9 mouse cellular contexts compared by ENCODE assay signal in genomic region chr13:97390449-97390930, GRCm38 (mm10).
DNase-seq lines count a peak whose midpoint lies in the region; ATAC-seq and TF ChIP-seq lines count a peak whose summit lies in the region.
"Had no signal": no experiment of that assay in that cellular context is flagged by ENCODE, and none has a peak within 500 bp of the region (broad histone marks: within the 10 kb centered on the region; RNA-seq: fewer than 3 reads in every experiment).

No protein-coding gene starts in this region.

- no peaks in the 10 kb centered on the region for H3K9me3 ChIP-seq in forebrain, embryonic 10.5 days
- no peaks in the 10 kb centered on the region for H3K9me3 ChIP-seq in midbrain, postnatal 0 days (ENCODE audit: low read length)

- no peak for TF ChIP-seq CTCF in midbrain, postnatal 0 days (IDR thresholded peaks at IDR 0.05)

- ATAC-seq in midbrain, postnatal 0 days (ENCODE audit: low FRiP score): peak; percentile 73
- ATAC-seq in erythroblast, adult 5-6 weeks (replicated peaks; ENCODE audit: low FRiP score, poor library complexity, severe bottlenecking): no peak

- H3K27me3 ChIP-seq in forebrain, embryonic 10.5 days (ENCODE audit: poor library complexity, severe bottlenecking): peaks cover 3% of the 10 kb centered on the region; the same call in 1 of the 2 replicates
- H3K27me3 ChIP-seq in midbrain, postnatal 0 days (ENCODE audit: insufficient read depth, low read length): no peaks in the 10 kb centered on the region

- intact Hi-C loops in heart, postnatal 14 days (cut with DNase I): no loop called here
- intact Hi-C loops in gastrocnemius, postnatal 36 days (cut with DNase I): no loop called here

- H3K27ac ChIP-seq in forebrain, embryonic 10.5 days: peak overlapping the region; percentile 74
- 0 out of 2 replicates have a peak overlapping the region, but pooled peaks have one; percentile 34 for H3K27ac ChIP-seq in midbrain, postnatal 0 days (ENCODE audit: low read depth, low read length)

- no peak overlapping the region for H3K4me3 ChIP-seq in forebrain, embryonic 10.5 days
- no peak overlapping the region for H3K4me3 ChIP-seq in midbrain, postnatal 0 days (ENCODE audit: low read depth, low read length)
- H3K4me3 ChIP-seq: erythroblast, embryonic 14.5 days had no signal

- 46% methylated on average over 11 of the region's 11 CpGs for WGBS in forebrain, embryonic 10.5 days
- 10% methylated on average over 11 of the region's 11 CpGs for WGBS in midbrain, postnatal 0 days

- H3K4me1 ChIP-seq in forebrain, embryonic 10.5 days: peaks cover 27% of the 10 kb centered on the region
- no peaks in the 10 kb centered on the region for H3K4me1 ChIP-seq in midbrain, postnatal 0 days (ENCODE audit: insufficient read depth, low read length)

- DNase-seq in cerebellum, postnatal 10 days: peak; percentile 58 to 62
- DNase-seq in cerebellum, adult 11-12 months: no peak
- peak; percentile 46 for DNase-seq in forebrain, embryonic 10.5 days (ENCODE audit: extremely low spot score, low spot score)
- DNase-seq in heart, postnatal 14 days: peak; percentile 46 to 64
- DNase-seq in layer of hippocampus, postnatal 36 days: peak; percentile 50 to 57
- DNase-seq in midbrain, postnatal 0 days (ENCODE audit: low spot score): peak; percentile 83
- DNase-seq in gastrocnemius, postnatal 36 days: no peak

- no peak overlapping the region for H3K9ac ChIP-seq in midbrain, postnatal 0 days (replicated peaks; ENCODE audit: low read length, poor library complexity, severe bottlenecking)

- no peaks in the 10 kb centered on the region for H3K36me3 ChIP-seq in forebrain, embryonic 10.5 days (replicated peaks)
- H3K36me3 ChIP-seq in midbrain, postnatal 0 days (ENCODE audit: insufficient read depth, low read length): no peaks in the 10 kb centered on the region

- H3K4me2 ChIP-seq in midbrain, postnatal 0 days (ENCODE audit: low read depth, low read length, poor library complexity, severe bottlenecking): peak overlapping the region; percentile 32

Comparison
In these comparisons a context has a peak if more than half of its experiments do, and no peak if none do; other contexts are left out.
1. DNase-seq: peak in cerebellum, postnatal 10 days (2 of 2), forebrain, embryonic 10.5 days (single experiment), heart, postnatal 14 days (2 of 2), layer of hippocampus, postnatal 36 days (2 of 2) and midbrain, postnatal 0 days (single experiment); none in cerebellum, adult 11-12 months (single experiment) and gastrocnemius, postnatal 36 days (0 of 2).